Mouse (Mus musculus) brain, embryonic 14.5 days (tissue): ENCODE measurements around the gene Gas6. TPM values are rescaled to one million over a fixed set of nuclear protein-coding genes. Genes with fewer than 3 reads are reported as not detected.

ENCODE experiments used
- DNase-seq: peaks from one replicate; pipeline ENCODE4 v3.0.0-alpha.2; 2011; ENCODE audit warnings: low read depth
- CTCF ChIP-seq: fragments of 200-500 bp; IDR thresholded peaks from 2 replicates; pipeline ENCODE4 v1.5.1; 2012; ENCODE audit warnings: inconsistent platforms, mild to moderate bottlenecking, moderate library complexity, borderline replicate concordance; ENCODE audit not compliant: insufficient read depth, insufficient read length; ENCODE audit errors: extremely low read depth
- POLR2A ChIP-seq: fragments of 200-500 bp; IDR thresholded peaks from 2 replicates; pipeline ENCODE4 v1.6.1; 2012; ENCODE audit warnings: mild to moderate bottlenecking, inconsistent platforms, borderline replicate concordance; ENCODE audit not compliant: poor library complexity, insufficient read depth, insufficient read length, severe bottlenecking; ENCODE audit errors: extremely low read depth
- polyA plus RNA-seq: library from polyadenylated mRNA; depleted of rRNA; stranded (reverse); fragments of >200 nt; gene quantifications from 2 replicates; pipeline ENCODE4 v1.2.3, GENCODE M21; 2012

Gas6 gene
- polyA plus RNA-seq, 1 experiment, result 36.6 TPM

DNA sequence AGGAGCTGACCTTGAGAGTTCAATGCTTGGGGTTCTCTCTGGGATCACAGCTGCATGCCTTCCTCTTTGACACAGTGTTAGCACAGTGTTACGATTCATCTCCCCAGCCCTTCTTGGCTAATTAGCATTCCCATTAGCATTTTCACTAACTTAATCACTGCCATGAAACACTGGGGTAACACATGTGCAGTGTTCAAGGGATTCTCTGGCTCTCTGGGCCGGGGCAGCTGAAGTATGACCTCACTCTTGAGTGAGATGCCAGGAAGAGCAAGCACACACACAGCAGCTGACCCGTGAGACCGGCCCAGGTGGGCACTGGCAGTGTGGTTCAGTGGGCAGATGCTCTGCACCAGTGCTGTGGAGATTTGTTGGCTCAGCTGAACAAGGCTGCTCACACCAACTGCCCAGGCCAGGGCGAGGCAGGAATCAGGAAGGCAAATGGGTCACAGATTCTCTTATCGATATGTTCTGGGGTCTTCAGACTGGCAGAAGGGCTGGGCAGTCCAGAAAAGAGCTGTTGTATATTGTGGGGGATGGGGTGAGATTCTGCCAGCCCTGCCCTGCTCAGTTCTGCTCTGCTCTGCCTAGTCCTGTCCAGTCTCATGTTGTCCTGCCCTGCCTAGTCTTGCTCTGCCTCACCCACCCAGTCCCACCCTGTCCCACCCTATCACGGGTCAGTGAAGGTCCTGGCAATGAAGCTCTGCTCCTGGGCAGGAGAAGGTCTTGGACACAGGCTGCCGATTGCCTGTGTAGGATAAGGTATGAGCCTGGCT, 39.8 kb downstream of the Gas6 start:
- TF ChIP-seq CTCF, result no peak
- no peak for TF ChIP-seq POLR2A

GRCm38 (mm10) chr8:13451747-13452277, 42.5 kb downstream of the Gas6 start:
- TF ChIP-seq CTCF (no peak), POLR2A (no peak)

More for the DNA sequence above, 39.8 kb downstream of the Gas6 start:
- peak; percentile 85 for DNase-seq

DNA sequence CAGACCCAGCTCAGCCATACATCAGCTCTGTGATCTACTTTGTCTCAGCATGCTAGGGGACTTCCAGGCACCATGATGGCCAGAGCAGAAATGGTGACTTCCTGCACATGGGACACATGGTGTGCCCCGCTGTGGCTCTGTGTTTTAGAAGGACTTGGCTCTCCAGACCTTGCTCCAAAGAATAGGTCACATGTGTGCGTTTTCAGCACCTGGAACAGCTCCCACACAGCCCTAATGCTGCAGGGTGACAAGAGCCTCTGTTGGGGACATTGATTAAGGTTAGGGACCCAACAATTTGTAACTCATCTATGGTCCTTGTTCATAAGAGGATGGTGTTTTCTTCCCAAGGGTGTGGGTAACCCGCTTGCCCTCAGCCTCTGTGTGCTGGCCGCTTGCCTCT, 46.1 kb downstream of the Gas6 start:
- peak; percentile 8 for DNase-seq
- no peak for TF ChIP-seq POLR2A
- TF ChIP-seq CTCF, result no peak

More at GRCm38 (mm10) chr8:13451747-13452277, 42.5 kb downstream of the Gas6 start:
- no peak for DNase-seq

DNA sequence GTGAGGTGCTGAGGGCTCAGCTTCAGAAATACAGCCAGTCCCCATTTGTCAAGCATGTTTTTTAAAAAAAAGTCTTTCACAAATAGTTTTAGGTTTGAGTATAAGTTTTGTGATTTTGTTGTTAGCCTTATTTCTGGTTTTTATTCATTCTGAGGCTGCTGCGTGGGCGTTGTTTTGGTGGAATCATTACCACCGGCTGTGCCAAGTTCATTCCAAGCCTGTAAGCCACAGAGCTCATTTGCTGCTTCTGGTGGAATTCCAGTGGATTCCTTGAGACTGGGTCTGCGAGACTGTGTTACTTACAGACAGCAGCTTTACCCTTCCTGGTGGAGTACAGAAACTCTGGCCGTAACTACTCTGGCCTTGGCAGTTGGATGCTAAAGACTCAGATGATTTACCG, 47.8 kb downstream of the Gas6 start:
- no peak for TF ChIP-seq POLR2A
- no peak for TF ChIP-seq CTCF
- no peak for DNase-seq

GRCm38 (mm10) chr8:13442152-13442551, 52.1 kb downstream of the Gas6 start:
- no peak for DNase-seq
- TF ChIP-seq POLR2A (no peak), CTCF (no peak)

DNA sequence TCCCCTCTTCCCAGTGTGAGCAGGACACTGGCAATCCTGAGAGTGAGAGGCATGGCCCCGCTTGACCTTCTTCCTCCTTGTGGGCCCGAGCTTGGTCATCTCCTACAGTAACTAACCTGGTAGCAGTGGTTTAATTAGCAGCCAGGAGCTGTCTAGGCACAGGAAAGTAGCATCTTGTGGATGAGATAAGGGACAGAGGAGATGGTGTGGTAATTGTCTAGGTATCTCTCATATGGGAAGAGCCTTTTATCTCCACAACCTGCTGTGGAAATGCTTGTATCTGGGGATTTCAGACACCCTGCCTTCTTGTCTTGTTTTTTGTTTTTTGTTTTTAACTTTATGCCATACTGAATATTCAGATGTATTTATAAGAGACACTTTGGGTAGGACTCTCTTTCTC, 56.8 kb downstream of the Gas6 start:
- DNase-seq, result no peak
- TF ChIP-seq POLR2A, result no peak
- TF ChIP-seq CTCF, result no peak

- DNase-seq, result no peak
- TF ChIP-seq CTCF (no peak), POLR2A (no peak)
Measured at GRCm38 (mm10) chr8:13436052-13436451, 58.2 kb downstream of the Gas6 start.

DNA sequence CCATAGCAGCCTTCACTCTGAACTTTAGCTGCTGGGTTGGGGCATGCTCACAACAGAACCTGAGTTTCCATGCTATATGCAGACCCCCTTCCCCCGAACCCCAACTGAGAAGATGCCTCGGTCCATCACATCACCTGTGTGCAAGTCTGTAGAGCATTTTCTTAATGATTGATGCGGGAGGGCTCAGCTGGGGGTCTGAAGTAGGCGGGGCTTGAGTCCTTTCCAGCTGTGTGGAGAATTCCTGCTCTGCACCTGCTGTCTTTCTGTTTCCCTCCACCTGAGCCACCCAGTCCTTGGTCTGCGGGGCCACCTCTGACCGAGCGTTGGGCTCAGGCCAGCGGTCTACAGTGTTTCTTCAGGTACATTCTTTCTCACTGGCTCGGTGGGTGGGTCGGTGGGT, 59.4 kb downstream of the Gas6 start, which contains the start of gene Tmem255b:
Tmem255b (plus strand) TSS at position 301 of the 400 bp plus-strand sequence.
- no peak for DNase-seq
- no peak for TF ChIP-seq POLR2A
- no peak for TF ChIP-seq CTCF

- DNase-seq, result no peak
- no peak for TF ChIP-seq CTCF
- TF ChIP-seq POLR2A, result no peak
Measured at GRCm38 (mm10) chr8:13433130-13433529, 61.2 kb downstream of the Gas6 start.

DNA sequence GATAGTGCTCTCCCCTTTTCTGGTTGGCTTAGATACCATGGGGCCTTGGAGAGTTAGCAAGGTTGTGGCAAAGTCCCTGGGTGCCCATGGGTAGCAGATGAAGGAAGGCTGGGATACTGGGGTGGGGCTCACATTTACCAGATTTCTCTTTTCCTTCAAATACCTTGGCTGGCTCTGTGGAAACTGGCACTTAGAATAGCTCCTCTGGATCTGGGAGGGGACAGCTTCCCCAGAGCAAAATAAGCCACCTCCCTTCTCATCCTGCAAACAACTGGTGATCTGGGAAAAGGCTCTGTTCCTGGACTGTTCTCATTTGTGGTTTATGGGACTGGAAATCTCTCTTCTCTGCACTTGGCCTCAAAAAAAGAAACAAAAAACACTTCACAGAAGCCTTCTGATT, 63.4 kb downstream of the Gas6 start:
- TF ChIP-seq CTCF, result no peak
- TF ChIP-seq POLR2A, result no peak
- DNase-seq, result no peak

- DNase-seq, result peak; percentile 24
- no peak for TF ChIP-seq POLR2A
- TF ChIP-seq CTCF, result no peak
Measured at GRCm38 (mm10) chr8:13430412-13430811, 63.9 kb downstream of the Gas6 start.

DNA sequence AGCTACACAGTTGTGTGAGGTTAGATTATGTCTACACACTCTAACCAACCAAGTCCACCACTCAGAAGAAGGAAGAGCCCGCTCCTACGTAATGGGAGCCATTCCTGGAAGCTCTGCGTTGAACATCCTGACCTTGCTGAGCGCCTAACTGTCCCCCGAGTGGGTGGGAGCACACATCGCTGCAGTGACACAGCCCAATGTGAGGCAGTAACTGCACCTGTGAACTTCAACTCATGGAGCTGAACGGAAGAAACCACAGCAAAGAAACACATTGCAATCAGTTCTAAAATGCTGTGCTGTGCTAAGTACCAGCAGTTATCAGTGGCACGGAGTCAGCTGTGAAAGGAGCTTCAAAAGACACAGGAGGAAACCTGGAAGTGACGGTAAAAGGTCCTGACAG, 66.1 kb downstream of the Gas6 start:
- no peak for DNase-seq
- no peak for TF ChIP-seq CTCF
- TF ChIP-seq POLR2A, result no peak

- no peak for DNase-seq
- no peak for TF ChIP-seq CTCF
- TF ChIP-seq POLR2A, result no peak
Measured at GRCm38 (mm10) chr8:13427351-13427750, 66.9 kb downstream of the Gas6 start.
